ENCODE assay signal across 16 mouse cellular contexts in the genomic region with DNA sequence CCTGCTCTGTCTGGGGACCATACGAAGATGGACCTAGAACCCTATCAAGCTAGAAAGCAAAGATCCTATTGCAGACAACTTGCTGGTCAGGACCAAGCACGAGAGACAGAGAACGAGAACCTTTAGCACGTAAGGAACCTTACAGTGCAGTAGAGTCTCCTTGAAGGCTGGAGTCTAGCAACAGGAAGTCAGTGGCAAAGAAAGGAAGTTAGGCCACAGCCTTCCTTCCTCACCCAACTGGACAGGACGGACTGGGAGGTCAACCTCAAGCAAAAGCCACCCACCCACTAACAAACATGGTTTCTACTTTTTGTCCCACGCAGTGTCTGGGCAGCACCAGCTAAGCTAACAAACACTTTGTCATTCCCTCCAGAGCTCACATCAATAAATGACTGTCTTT.
"Had no signal": no experiment of that assay in that cellular context is flagged by ENCODE, and none has a peak within 500 bp of the region (broad histone marks: within the 10 kb centered on the region; RNA-seq: fewer than 3 reads in every experiment).

No protein-coding gene starts in this region.

- H3K9me3 ChIP-seq: limb, embryonic 12.5 days; midbrain, embryonic 12.5 days; neural tube, embryonic 15.5 days had no signal

- ATAC-seq: lung, postnatal 0 days; midbrain, embryonic 16.5 days had no signal

- H3K27me3 ChIP-seq: limb, embryonic 12.5 days; midbrain, embryonic 12.5 days; neural tube, embryonic 15.5 days had no signal

- H3K36me3 ChIP-seq: midbrain, embryonic 12.5 days; neural tube, embryonic 15.5 days had no signal

- H3K27ac ChIP-seq: kidney, postnatal 0 days; limb, embryonic 12.5 days; midbrain, embryonic 12.5 days; neural tube, embryonic 15.5 days; stomach, postnatal 0 days had no signal

- H3K9ac ChIP-seq: limb, embryonic 12.5 days; midbrain, embryonic 12.5 days; neural tube, embryonic 15.5 days had no signal

- DNase-seq: kidney, adult 11 months; kidney, adult 9 months; kidney, postnatal 36 days; layer of hippocampus, adult 9-11 months; layer of hippocampus, postnatal 36 days; lung, adult 2 months; lung, postnatal 36 days; thymus, adult 2 months; thymus, postnatal 25 days had no signal

- H3K4me3 ChIP-seq: limb, embryonic 12.5 days; midbrain, embryonic 12.5 days; neural tube, embryonic 15.5 days had no signal

- H3K4me2 ChIP-seq: limb, embryonic 12.5 days; midbrain, embryonic 12.5 days; neural tube, embryonic 15.5 days had no signal
